Mouse (Mus musculus) small intestine, adult 2 months (tissue): ENCODE measurements around the gene Siah1b.

Experiments
- CTCF ChIP-seq: fragments of 200-500 bp; IDR thresholded peaks from 2 replicates; pipeline ENCODE4 v1.5.1; 2012; ENCODE audit warnings: low read depth, mild to moderate bottlenecking, control low read depth, inconsistent platforms, low read length, moderate library complexity, mixed read lengths; ENCODE audit not compliant: insufficient replicate concordance, insufficient read length; ENCODE audit errors: extremely low read depth
- POLR2A ChIP-seq: fragments of 200-500 bp; IDR thresholded peaks from 2 replicates; pipeline ENCODE4 v1.6.1; 2012; ENCODE audit warnings: low read depth, mild to moderate bottlenecking, control low read depth, inconsistent platforms, low read length, moderate library complexity

DNA sequence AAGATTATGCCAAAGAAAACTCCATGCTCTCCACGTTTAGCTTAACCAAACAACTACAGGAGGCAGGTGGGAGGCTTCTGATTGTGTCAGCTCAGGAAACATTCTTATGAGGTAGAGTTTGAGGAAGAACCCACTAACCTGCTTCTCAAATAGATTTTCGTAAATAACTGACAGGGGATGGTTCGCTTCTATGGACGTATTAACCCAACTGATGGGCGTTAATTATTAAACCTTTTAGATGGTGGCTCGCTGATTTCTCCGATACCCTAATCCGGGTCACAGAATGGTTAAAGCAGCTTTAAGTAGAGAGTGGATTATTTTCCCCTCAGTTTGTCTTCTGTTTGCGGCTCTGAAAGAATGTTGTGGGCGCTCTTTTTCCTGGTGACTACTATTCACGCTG is 13.6 kb upstream of the Siah1b start:
- no peak for TF ChIP-seq POLR2A
- no peak for TF ChIP-seq CTCF
